In genomic region chr5:37825611-37826445, GRCm38 (mm10) we compare ENCODE assay signal across 13 mouse cellular contexts. TPM values are rescaled to one million over a fixed set of nuclear protein-coding genes. Genes with fewer than 3 reads are reported as not detected.
DNase-seq lines count a peak whose midpoint lies in the region; ATAC-seq lines count a peak whose summit lies in the region.
"Had no signal": no experiment of that assay in that cellular context is flagged by ENCODE, and none has a peak within 500 bp of the region (broad histone marks: within the 10 kb centered on the region; RNA-seq: fewer than 3 reads in every experiment).

No protein-coding gene starts in this region.

- H3K4me2 ChIP-seq in forebrain, embryonic 14.5 days (ENCODE audit: low read length), result no peak overlapping the region
- H3K4me2 ChIP-seq: liver, embryonic 13.5 days had no signal

- peaks cover 3% of the 10 kb centered on the region; the same call in 1 of the 2 replicates for H3K9me3 ChIP-seq in heart, embryonic 10.5 days
- H3K9me3 ChIP-seq in forebrain, embryonic 14.5 days (replicated peaks; ENCODE audit: control insufficient read depth, low read length), result no peaks in the 10 kb centered on the region
- H3K9me3 ChIP-seq: liver, embryonic 13.5 days had no signal

- no peaks in the 10 kb centered on the region for H3K36me3 ChIP-seq in heart, embryonic 10.5 days
- H3K36me3 ChIP-seq in forebrain, embryonic 14.5 days (ENCODE audit: control insufficient read depth, insufficient read depth, low read length), result no peaks in the 10 kb centered on the region
- H3K36me3 ChIP-seq: liver, embryonic 13.5 days had no signal

- H3K27me3 ChIP-seq in heart, embryonic 10.5 days (ENCODE audit: insufficient read depth, poor library complexity, severe bottlenecking), result peaks cover 96% of the 10 kb centered on the region
- H3K27me3 ChIP-seq in forebrain, embryonic 14.5 days (replicated peaks; ENCODE audit: control insufficient read depth, insufficient read depth, low read length), result peaks cover 89% of the 10 kb centered on the region

- intact Hi-C loops in heart, postnatal 10 days (cut with DNase I), result no loop called here
- intact Hi-C loops in left cerebral cortex, postnatal 36 days (cut with DNase I), result loop anchor here (5.0 to 10.0 kb wide), 2 partner anchors 211 to 259 kb away; partner anchors contain the start of gene Stx18

- no peak for ATAC-seq in forebrain, embryonic 14.5 days

- peaks cover 52% of the 10 kb centered on the region for H3K4me1 ChIP-seq in heart, embryonic 10.5 days
- peaks cover 7% of the 10 kb centered on the region for H3K4me1 ChIP-seq in forebrain, embryonic 14.5 days (ENCODE audit: control insufficient read depth, insufficient read depth, low read length)

- no peak overlapping the region for H3K4me3 ChIP-seq in heart, embryonic 10.5 days
- 0 out of 2 replicates have a peak overlapping the region, but pooled peaks have one; percentile 5 for H3K4me3 ChIP-seq in forebrain, embryonic 14.5 days (ENCODE audit: low read depth, low read length)
- H3K4me3 ChIP-seq: layer of hippocampus, adult 2 months; liver, embryonic 13.5 days had no signal

- 1% methylated on average over 37 of the region's 37 CpGs for whole genome bisulfite sequencing in heart, embryonic 10.5 days
- WGBS in forebrain, embryonic 14.5 days, result 1% methylated on average over 37 of the region's 37 CpGs

- H3K9ac ChIP-seq in forebrain, embryonic 14.5 days (ENCODE audit: low read length), result no peak overlapping the region
- H3K9ac ChIP-seq: liver, embryonic 13.5 days had no signal

- no peak overlapping the region for H3K27ac ChIP-seq in heart, embryonic 10.5 days
- no peak overlapping the region for H3K27ac ChIP-seq in forebrain, embryonic 14.5 days (ENCODE audit: low read depth, low read length)
- H3K27ac ChIP-seq: layer of hippocampus, adult 2 months; liver, embryonic 13.5 days; stomach, postnatal 0 days had no signal

- peak; percentile 29 to 37 for DNase-seq in heart, postnatal 10 days
- DNase-seq in heart, embryonic 10.5 days (ENCODE audit: low spot score), result no peak
- DNase-seq in embryo, embryonic 10.5 days (ENCODE audit: low spot score), result peak; percentile 74
- DNase-seq in forebrain, embryonic 14.5 days (ENCODE audit: low spot score), result no peak
- DNase-seq in mesoderm, embryonic 11.5 days (ENCODE audit: low read depth, low spot score), result peak; percentile 37
- no peak for DNase-seq in left cerebral cortex, postnatal 36 days (ENCODE audit: low spot score in 2 of 2)
- no peak for DNase-seq in c-Kit-positive CD71-positive TER-119-positive erythroid progenitor cells, embryonic 14.5 days (ENCODE audit: low spot score)
- no peak for DNase-seq in layer of hippocampus, postnatal 36 days
- DNase-seq: cerebellum, postnatal 25 days; liver, embryonic 13.5 days had no signal

RNA-seq across cellular contexts. Expression of gene Msx1, which starts 1.4 kb away (rescaled TPM):
- total RNA-seq in heart, postnatal 10 days (2021), result 1 to 10 TPM; 5.8 to 6.2 TPM
- 36.6 and 65.2 TPM in 2 replicates for polyA plus RNA-seq in heart, embryonic 10.5 days (2016; fragmentation: Nextera tagmentation; extraction: Ambion mirVana)
- polyA plus RNA-seq in forebrain, embryonic 14.5 days (2014; fragmentation: Nextera tagmentation; extraction: Ambion mirVana), result 12.5 and 16.1 TPM in 2 replicates
- 1 to 10 TPM; 3.7 to 4.3 TPM for total RNA-seq in left cerebral cortex, postnatal 36 days (2021)
- total RNA-seq in layer of hippocampus, postnatal 36 days (2021), result 1 to 10 TPM; 4.7 to 5.8 TPM
- total RNA-seq: neutrophil, adult 5-6 weeks had no signal

Comparison
In these comparisons a context has a peak if more than half of its experiments do, and no peak if none do; other contexts are left out.
1. DNase-seq: peak in heart, postnatal 10 days (2 of 2), embryo, embryonic 10.5 days (single experiment) and mesoderm, embryonic 11.5 days (single experiment); none in heart, embryonic 10.5 days (single experiment), forebrain, embryonic 14.5 days (single experiment), left cerebral cortex, postnatal 36 days (0 of 2), c-Kit-positive CD71-positive TER-119-positive erythroid progenitor cells, embryonic 14.5 days (single experiment) and layer of hippocampus, postnatal 36 days (0 of 2).